13 mouse cellular contexts compared by ENCODE assay signal in the genomic region with DNA sequence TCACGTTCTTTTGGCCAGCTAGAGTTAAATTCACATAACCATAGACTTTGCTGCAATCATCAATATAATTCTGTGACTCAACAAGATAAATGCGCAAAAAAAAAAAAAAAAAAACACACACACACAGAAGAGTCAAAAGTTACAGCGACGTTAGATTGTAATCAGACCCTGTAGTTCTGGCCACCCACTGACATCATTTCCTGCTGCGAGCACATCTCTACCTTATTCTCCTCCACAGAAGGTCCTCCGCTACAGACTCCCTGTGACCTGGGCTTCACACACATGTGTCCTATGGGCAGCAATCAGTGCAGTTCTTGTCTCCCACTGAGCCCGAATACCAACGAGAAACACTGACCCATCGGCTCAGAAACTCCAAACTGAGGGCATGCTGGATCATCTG.
"Had no signal": no experiment of that assay in that cellular context is flagged by ENCODE, and none has a peak within 500 bp of the region (broad histone marks: within the 10 kb centered on the region; RNA-seq: fewer than 3 reads in every experiment).

No protein-coding gene starts in this region.

- H3K27me3 ChIP-seq: limb, embryonic 15.5 days; liver, embryonic 12.5 days; midbrain, embryonic 15.5 days had no signal

- H3K9me3 ChIP-seq: limb, embryonic 15.5 days; liver, embryonic 12.5 days; midbrain, embryonic 10.5 days; midbrain, embryonic 15.5 days had no signal

- H3K4me3 ChIP-seq: limb, embryonic 15.5 days; liver, embryonic 12.5 days; midbrain, embryonic 10.5 days; midbrain, embryonic 15.5 days had no signal

- H3K27ac ChIP-seq: kidney, postnatal 0 days; limb, embryonic 15.5 days; liver, embryonic 12.5 days; midbrain, embryonic 10.5 days; midbrain, embryonic 15.5 days; stomach, postnatal 0 days had no signal

- ATAC-seq: intestine, postnatal 0 days; liver, embryonic 12.5 days; midbrain, embryonic 15.5 days had no signal

- DNase-seq: layer of hippocampus, adult 9-11 months; layer of hippocampus, postnatal 36 days; lung, embryonic 14.5 days; lung, postnatal 10 days; lung, postnatal 4 days; right cerebral cortex, adult 18-20 months had no signal

- H3K4me2 ChIP-seq: limb, embryonic 15.5 days; liver, embryonic 12.5 days; lung, embryonic 14.5 days; midbrain, embryonic 15.5 days had no signal

- H3K36me3 ChIP-seq: limb, embryonic 15.5 days; liver, embryonic 12.5 days; midbrain, embryonic 10.5 days; midbrain, embryonic 15.5 days had no signal

- H3K9ac ChIP-seq: limb, embryonic 15.5 days; liver, embryonic 12.5 days; lung, embryonic 14.5 days; midbrain, embryonic 15.5 days had no signal
